In genomic region chr12:112876332-112877072, GRCm38 (mm10) we compare ENCODE assay signal across 8 mouse cellular contexts. TPM values are rescaled to one million over a fixed set of nuclear protein-coding genes. Genes with fewer than 3 reads are reported as not detected.
DNase-seq lines count a peak whose midpoint lies in the region; ATAC-seq and TF ChIP-seq lines count a peak whose summit lies in the region.

No protein-coding gene starts in this region.

- H3K36me3 ChIP-seq in heart, postnatal 0 days (replicated peaks; ENCODE audit: control insufficient read depth, insufficient read depth, low read length) = no peaks in the 10 kb centered on the region
- H3K36me3 ChIP-seq in kidney, postnatal 0 days (ENCODE audit: insufficient read depth, low read length) = no peaks in the 10 kb centered on the region
- no peaks in the 10 kb centered on the region for H3K36me3 ChIP-seq in stomach, embryonic 16.5 days (ENCODE audit: control insufficient read depth, insufficient read depth, low read length)

- no peak overlapping the region for H3K27ac ChIP-seq in heart, postnatal 0 days (ENCODE audit: low read depth)
- H3K27ac ChIP-seq in kidney, postnatal 0 days = no peak overlapping the region
- H3K27ac ChIP-seq in stomach, embryonic 16.5 days (ENCODE audit: low read length) = peak overlapping the region; percentile 15; the same call in 1 of the 2 replicates

- peaks cover 80% of the 10 kb centered on the region for H3K27me3 ChIP-seq in heart, postnatal 0 days (ENCODE audit: control insufficient read depth, insufficient read depth, low read length)
- peaks cover 46% of the 10 kb centered on the region for H3K27me3 ChIP-seq in kidney, postnatal 0 days (ENCODE audit: insufficient read depth, low read length)
- H3K27me3 ChIP-seq in stomach, embryonic 16.5 days (ENCODE audit: control insufficient read depth, insufficient read depth, low read length) = peaks cover 57% of the 10 kb centered on the region

- H3K4me3 ChIP-seq in heart, postnatal 0 days (ENCODE audit: low read depth, low read length) = peak overlapping the region; percentile 5; the same call in 1 of the 2 replicates
- H3K4me3 ChIP-seq in kidney, postnatal 0 days (replicated peaks; ENCODE audit: low read depth, low read length) = 0 out of 2 replicates have a peak overlapping the region, but pooled peaks have one; percentile 3
- H3K4me3 ChIP-seq in stomach, embryonic 16.5 days (replicated peaks; ENCODE audit: low read length) = peak overlapping the region; percentile 20

- DNase-seq in WW6 (ENCODE audit: low read depth, low spot score) = peak; percentile 65
- DNase-seq in fibroblast of lung, adult 2 months (ENCODE audit: low read depth) = peak; percentile 71
- no peak for DNase-seq in heart, postnatal 0 days (ENCODE audit: low spot score)
- DNase-seq in kidney, postnatal 0 days (ENCODE audit: low spot score) = peak; percentile 45
- peak; percentile 81 for DNase-seq in lung, postnatal 14 days
- DNase-seq in left cerebral cortex, adult 8-10 months (ENCODE audit: low spot score in 2 of 2) = no peak

- 6% methylated on average over 28 of the region's 28 CpGs for WGBS in heart, postnatal 0 days
- 6% methylated on average over 28 of the region's 28 CpGs for WGBS in kidney, postnatal 0 days
- 6% methylated on average over 28 of the region's 28 CpGs for WGBS in stomach, embryonic 16.5 days

- H3K9ac ChIP-seq in heart, postnatal 0 days (replicated peaks; ENCODE audit: low read depth, low read length) = no peak overlapping the region
- 0 out of 2 replicates have a peak overlapping the region, but pooled peaks have one; percentile 23 for H3K9ac ChIP-seq in kidney, postnatal 0 days (ENCODE audit: low read depth, low read length)
- H3K9ac ChIP-seq in stomach, embryonic 16.5 days (ENCODE audit: low read length) = peak overlapping the region; percentile 27

- peak; percentile 52 for ATAC-seq in CD4-positive, CD25-positive, alpha-beta regulatory T cell, adult 4 months
- no peak for ATAC-seq in heart, postnatal 0 days (ENCODE audit: insufficient read depth, low read depth)
- 0 out of 2 replicates have a peak, but pooled peaks have one; percentile 14 for ATAC-seq in kidney, postnatal 0 days (replicated peaks; ENCODE audit: low FRiP score, low read depth)
- ATAC-seq in stomach, embryonic 16.5 days (ENCODE audit: insufficient read depth, low FRiP score) = peak; percentile 21; the same call in 1 of the 2 replicates

- no peaks in the 10 kb centered on the region for H3K9me3 ChIP-seq in heart, postnatal 0 days (replicated peaks; ENCODE audit: control insufficient read depth, low read length)
- H3K9me3 ChIP-seq in kidney, postnatal 0 days (replicated peaks; ENCODE audit: low read length) = no peaks in the 10 kb centered on the region
- no peaks in the 10 kb centered on the region for H3K9me3 ChIP-seq in stomach, embryonic 16.5 days (replicated peaks; ENCODE audit: control insufficient read depth, low read length)

- no peak for TF ChIP-seq EP300 in heart, postnatal 0 days (IDR thresholded peaks at IDR 0.05; ENCODE audit: low read depth)

- TF ChIP-seq CTCF in heart, postnatal 0 days (IDR thresholded peaks at IDR 0.05; ENCODE audit: low read depth) = no peak
- TF ChIP-seq CTCF in kidney, postnatal 0 days (IDR thresholded peaks at IDR 0.05; ENCODE audit: low read depth) = no peak

- peak overlapping the region; percentile 62 for H3K4me2 ChIP-seq in heart, postnatal 0 days (ENCODE audit: low read depth, low read length)
- peak overlapping the region; percentile 79 for H3K4me2 ChIP-seq in kidney, postnatal 0 days (ENCODE audit: low read length)
- H3K4me2 ChIP-seq in stomach, embryonic 16.5 days (ENCODE audit: low read depth, low read length) = peak overlapping the region; percentile 86

- peaks cover 9% of the 10 kb centered on the region; the same call in 1 of the 2 replicates for H3K4me1 ChIP-seq in heart, postnatal 0 days (ENCODE audit: control insufficient read depth, insufficient read depth)
- peaks cover 21% of the 10 kb centered on the region; the same call in 1 of the 2 replicates for H3K4me1 ChIP-seq in kidney, postnatal 0 days (replicated peaks; ENCODE audit: insufficient read depth, low read length)
- H3K4me1 ChIP-seq in stomach, embryonic 16.5 days (ENCODE audit: control insufficient read depth, insufficient read depth, low read length) = peaks cover 38% of the 10 kb centered on the region

RNA-seq across cellular contexts. Expression of gene Gpr132, which starts 8.5 kb away (rescaled TPM):
- 100 to 1,000 TPM in 1 of 2 experiments, 10 to 100 TPM in 1; 79.5 to 107 TPM for polyA plus RNA-seq in CD4-positive, CD25-positive, alpha-beta regulatory T cell, adult 4 months (2017; shearing (Covaris generic))
- 0.38 TPM in 1 of 2 replicates, not detected in the other for total RNA-seq in heart, postnatal 0 days (2014; rRNA removed; ENCODE audit: low replicate concordance)
- 0.04 TPM in 1 of 2 replicates, not detected in the other for polyA plus RNA-seq in heart, postnatal 0 days (2015; fragmentation: Nextera tagmentation; extraction: Ambion mirVana)
- 0.10 and 0.11 TPM in 2 replicates for polyA plus RNA-seq in kidney, postnatal 0 days (2015; fragmentation: Nextera tagmentation; extraction: Ambion mirVana)
- 0.15 and 0.22 TPM in 2 replicates for polyA plus RNA-seq in stomach, embryonic 16.5 days (2015; fragmentation: Nextera tagmentation; extraction: Ambion mirVana)
- under 1 TPM in 3 of 4 experiments, not detected in 1; 0.14 to 0.23 (median 0.15) TPM for total RNA-seq in left cerebral cortex, adult 8-10 months (2022)

RNA-seq across cellular contexts. Expression of gene Cdca4, which starts 47.3 kb away (rescaled TPM):
- polyA plus RNA-seq in CD4-positive, CD25-positive, alpha-beta regulatory T cell, adult 4 months (2017; shearing (Covaris generic)) = 10 to 100 TPM; 70.5 to 85.8 TPM
- total RNA-seq in heart, postnatal 0 days (2014; rRNA removed; ENCODE audit: low replicate concordance) = 27.7 and 32.2 TPM in 2 replicates
- polyA plus RNA-seq in heart, postnatal 0 days (2015; fragmentation: Nextera tagmentation; extraction: Ambion mirVana) = 18.6 and 19.1 TPM in 2 replicates
- polyA plus RNA-seq in kidney, postnatal 0 days (2015; fragmentation: Nextera tagmentation; extraction: Ambion mirVana) = 56.6 and 64.5 TPM in 2 replicates
- 87.7 and 87.9 TPM in 2 replicates for polyA plus RNA-seq in stomach, embryonic 16.5 days (2015; fragmentation: Nextera tagmentation; extraction: Ambion mirVana)
- total RNA-seq in left cerebral cortex, adult 8-10 months (2022) = 10 to 100 TPM in 3 of 4 experiments, 1 to 10 TPM in 1; 9.5 to 12.3 (median 10.2) TPM

RNA-seq across cellular contexts. Expression of gene Jag2, which starts 53.1 kb away (rescaled TPM):
- polyA plus RNA-seq in CD4-positive, CD25-positive, alpha-beta regulatory T cell, adult 4 months (2017; shearing (Covaris generic)) = 1 to 10 TPM; 1.1 to 2.0 TPM
- total RNA-seq in heart, postnatal 0 days (2014; rRNA removed; ENCODE audit: low replicate concordance) = 22.7 and 58.5 TPM in 2 replicates
- polyA plus RNA-seq in heart, postnatal 0 days (2015; fragmentation: Nextera tagmentation; extraction: Ambion mirVana) = 1.8 and 3.3 TPM in 2 replicates
- 2.4 and 2.9 TPM in 2 replicates for polyA plus RNA-seq in kidney, postnatal 0 days (2015; fragmentation: Nextera tagmentation; extraction: Ambion mirVana)
- 5.1 and 6.4 TPM in 2 replicates for polyA plus RNA-seq in stomach, embryonic 16.5 days (2015; fragmentation: Nextera tagmentation; extraction: Ambion mirVana)
- 10 to 100 TPM; 48.1 to 69.9 (median 58.9) TPM for total RNA-seq in left cerebral cortex, adult 8-10 months (2022)

Comparison
In these comparisons a context has a peak if more than half of its experiments do, and no peak if none do; other contexts are left out.
1. DNase-seq: peak in WW6 (single experiment), fibroblast of lung, adult 2 months (single experiment), kidney, postnatal 0 days (single experiment) and lung, postnatal 14 days (single experiment); none in heart, postnatal 0 days (single experiment) and left cerebral cortex, adult 8-10 months (0 of 2).
2. RNA of gene Gpr132, which starts 8.5 kb away (polyA plus RNA-seq): 79.5 to 107 TPM in CD4-positive, CD25-positive, alpha-beta regulatory T cell, adult 4 months; 0.15 to 0.22 TPM in stomach, embryonic 16.5 days, 0.10 to 0.11 TPM in kidney, postnatal 0 days and 0.04 TPM in heart, postnatal 0 days; every median in the first group is over 10 times any median in the second.
3. Peak in every context shown above with its lines, with median percentiles within 50 percentile points of each other: H3K4me2 ChIP-seq and H3K4me3 ChIP-seq.